Mouse (Mus musculus): ENCODE results near the gene Ext2. TPM values are rescaled to one million over a fixed set of nuclear protein-coding genes. Genes with fewer than 3 reads are reported as not detected.

Ext2 gene
- polyA plus RNA-seq, 1 experiment from 2014 or later, result 68.2 TPM

GRCm38 (mm10) chr2:93744346-93745229, 77.8 kb downstream of the Ext2 start:
- Histone ChIP-seq H3K27me3 (replicated peaks; ENCODE audit: control insufficient read depth, insufficient read depth, low read length) (no peaks in the 10 kb centered on the region), H3K4me1 (ENCODE audit: control insufficient read depth, insufficient read depth, low read depth, low read length) (peaks cover 15% of the 10 kb centered on the region), H3K9me3 (ENCODE audit: control insufficient read depth, low read length) (no peaks in the 10 kb centered on the region), H3K36me3 (ENCODE audit: control insufficient read depth, insufficient read depth, low read length) (no peaks in the 10 kb centered on the region), H3K4me3 (ENCODE audit: low read length) (no peak overlapping the region), H3K4me2 (ENCODE audit: low read length) (no peak overlapping the region), H3K27ac (ENCODE audit: low read depth, low read length) (peak overlapping the region; percentile 61), H3K9ac (ENCODE audit: low read depth, low read length) (peak overlapping the region; percentile 27; the same call in 1 of the 2 replicates)
- ATAC-seq, result peak; percentile 62
- WGBS, result 24% methylated on average over 11 of the region's 11 CpGs

- H3K27me3 ChIP-seq (replicated peaks; ENCODE audit: control insufficient read depth, insufficient read depth, low read length), result no peaks in the 10 kb centered on the region
- H3K4me1 ChIP-seq (ENCODE audit: control insufficient read depth, insufficient read depth, low read depth, low read length), result peaks cover 15% of the 10 kb centered on the region
- no peak overlapping the region for H3K9ac ChIP-seq (ENCODE audit: low read depth, low read length)
- ATAC-seq, result no peak
- no peaks in the 10 kb centered on the region for H3K9me3 ChIP-seq (ENCODE audit: control insufficient read depth, low read length)
- no peaks in the 10 kb centered on the region for H3K36me3 ChIP-seq (ENCODE audit: control insufficient read depth, insufficient read depth, low read length)
- no peak overlapping the region for H3K4me2 ChIP-seq (ENCODE audit: low read length)
- H3K4me3 ChIP-seq (ENCODE audit: low read length), result no peak overlapping the region
- 68% methylated on average over 7 of the region's 7 CpGs for WGBS
- no peak overlapping the region for H3K27ac ChIP-seq (ENCODE audit: low read depth, low read length)
Measured at GRCm38 (mm10) chr2:93741700-93742099, 80.7 kb downstream of the Ext2 start.

- peaks cover 8% of the 10 kb centered on the region; the same call in 1 of the 2 replicates for H3K36me3 ChIP-seq (ENCODE audit: control insufficient read depth, insufficient read depth, low read length)
- no peaks in the 10 kb centered on the region for H3K27me3 ChIP-seq (replicated peaks; ENCODE audit: control insufficient read depth, insufficient read depth, low read length)
- no peak for ATAC-seq
- no peaks in the 10 kb centered on the region for H3K9me3 ChIP-seq (ENCODE audit: control insufficient read depth, low read length)
- no peak overlapping the region for H3K4me2 ChIP-seq (ENCODE audit: low read length)
- H3K4me3 ChIP-seq (ENCODE audit: low read length), result no peak overlapping the region
- no peak overlapping the region for H3K9ac ChIP-seq (ENCODE audit: low read depth, low read length)
- 84% methylated on average over 5 of the region's 5 CpGs for WGBS
- no peak overlapping the region for H3K27ac ChIP-seq (ENCODE audit: low read depth, low read length)
- H3K4me1 ChIP-seq (ENCODE audit: control insufficient read depth, insufficient read depth, low read depth, low read length), result peaks cover 2% of the 10 kb centered on the region; the same call in 1 of the 2 replicates
Measured at GRCm38 (mm10) chr2:93739044-93739569, 83.3 kb downstream of the Ext2 start.

GRCm38 (mm10) chr2:93737146-93737545, 85.2 kb downstream of the Ext2 start:
- peaks cover 8% of the 10 kb centered on the region for H3K36me3 ChIP-seq (ENCODE audit: control insufficient read depth, insufficient read depth, low read length)
- H3K9me3 ChIP-seq (ENCODE audit: control insufficient read depth, low read length), result no peaks in the 10 kb centered on the region
- no peaks in the 10 kb centered on the region for H3K27me3 ChIP-seq (replicated peaks; ENCODE audit: control insufficient read depth, insufficient read depth, low read length)
- no peak overlapping the region for H3K27ac ChIP-seq (ENCODE audit: low read depth, low read length)
- H3K4me1 ChIP-seq (ENCODE audit: control insufficient read depth, insufficient read depth, low read depth, low read length), result no peaks in the 10 kb centered on the region
- ATAC-seq, result no peak
- H3K9ac ChIP-seq (ENCODE audit: low read depth, low read length), result no peak overlapping the region
- WGBS, result 92% methylated on average over 8 of the region's 8 CpGs
- H3K4me3 ChIP-seq (ENCODE audit: low read length), result no peak overlapping the region
- H3K4me2 ChIP-seq (ENCODE audit: low read length), result no peak overlapping the region

GRCm38 (mm10) chr2:93732658-93733057, 89.7 kb downstream of the Ext2 start:
- Histone ChIP-seq H3K36me3 (ENCODE audit: control insufficient read depth, insufficient read depth, low read length) (peaks cover 16% of the 10 kb centered on the region), H3K4me3 (ENCODE audit: low read length) (no peak overlapping the region), H3K27me3 (replicated peaks; ENCODE audit: control insufficient read depth, insufficient read depth, low read length) (no peaks in the 10 kb centered on the region), H3K27ac (ENCODE audit: low read depth, low read length) (no peak overlapping the region), H3K9me3 (ENCODE audit: control insufficient read depth, low read length) (no peaks in the 10 kb centered on the region), H3K4me1 (ENCODE audit: control insufficient read depth, insufficient read depth, low read depth, low read length) (no peaks in the 10 kb centered on the region), H3K9ac (ENCODE audit: low read depth, low read length) (no peak overlapping the region), H3K4me2 (ENCODE audit: low read length) (no peak overlapping the region)
- WGBS, result 87% methylated on average over 7 of the region's 7 CpGs
- ATAC-seq, result no peak

- 50% methylated on average over 11 of the region's 11 CpGs for WGBS
- no peak overlapping the region for H3K4me3 ChIP-seq (ENCODE audit: low read length)
- H3K4me2 ChIP-seq (ENCODE audit: low read length), result no peak overlapping the region
- H3K4me1 ChIP-seq (ENCODE audit: control insufficient read depth, insufficient read depth, low read depth, low read length), result no peaks in the 10 kb centered on the region
- H3K9ac ChIP-seq (ENCODE audit: low read depth, low read length), result no peak overlapping the region
- peaks cover 14% of the 10 kb centered on the region; the same call in 1 of the 2 replicates for H3K36me3 ChIP-seq (ENCODE audit: control insufficient read depth, insufficient read depth, low read length)
- ATAC-seq, result no peak
- H3K27ac ChIP-seq (ENCODE audit: low read depth, low read length), result no peak overlapping the region
- no peaks in the 10 kb centered on the region; the same call in 1 of the 2 replicates for H3K9me3 ChIP-seq (ENCODE audit: control insufficient read depth, low read length)
- H3K27me3 ChIP-seq (replicated peaks; ENCODE audit: control insufficient read depth, insufficient read depth, low read length), result no peaks in the 10 kb centered on the region
Measured at GRCm38 (mm10) chr2:93729585-93729984, 92.8 kb downstream of the Ext2 start.

GRCm38 (mm10) chr2:93723138-93723744, 99.1 kb downstream of the Ext2 start:
- peaks cover 6% of the 10 kb centered on the region; the same call in 1 of the 2 replicates for H3K36me3 ChIP-seq (ENCODE audit: control insufficient read depth, insufficient read depth, low read length)
- H3K27me3 ChIP-seq (replicated peaks; ENCODE audit: control insufficient read depth, insufficient read depth, low read length), result no peaks in the 10 kb centered on the region
- H3K4me2 ChIP-seq (ENCODE audit: low read length), result no peak overlapping the region
- ATAC-seq, result no peak
- no peaks in the 10 kb centered on the region for H3K4me1 ChIP-seq (ENCODE audit: control insufficient read depth, insufficient read depth, low read depth, low read length)
- H3K4me3 ChIP-seq (ENCODE audit: low read length), result no peak overlapping the region
- no peaks in the 10 kb centered on the region; the same call in 1 of the 2 replicates for H3K9me3 ChIP-seq (ENCODE audit: control insufficient read depth, low read length)
- no peak overlapping the region for H3K27ac ChIP-seq (ENCODE audit: low read depth, low read length)
- 93% methylated on average over 2 of the region's 2 CpGs for WGBS
- no peak overlapping the region for H3K9ac ChIP-seq (ENCODE audit: low read depth, low read length)

- WGBS, result 85% methylated on average over 1 of the region's 1 CpGs
- H3K4me2 ChIP-seq (ENCODE audit: low read length), result no peak overlapping the region
- H3K4me1 ChIP-seq (ENCODE audit: control insufficient read depth, insufficient read depth, low read depth, low read length), result no peaks in the 10 kb centered on the region
- no peak overlapping the region for H3K9ac ChIP-seq (ENCODE audit: low read depth, low read length)
- H3K9me3 ChIP-seq (ENCODE audit: control insufficient read depth, low read length), result no peaks in the 10 kb centered on the region; the same call in 1 of the 2 replicates
- ATAC-seq, result no peak
- H3K36me3 ChIP-seq (ENCODE audit: control insufficient read depth, insufficient read depth, low read length), result peaks cover 6% of the 10 kb centered on the region; the same call in 1 of the 2 replicates
- no peak overlapping the region for H3K27ac ChIP-seq (ENCODE audit: low read depth, low read length)
- no peaks in the 10 kb centered on the region for H3K27me3 ChIP-seq (replicated peaks; ENCODE audit: control insufficient read depth, insufficient read depth, low read length)
- no peak overlapping the region for H3K4me3 ChIP-seq (ENCODE audit: low read length)
Measured at GRCm38 (mm10) chr2:93720956-93721355, 101.4 kb downstream of the Ext2 start.
